Mouse (Mus musculus) stomach, postnatal 0 days (tissue): ENCODE results near the gene Utrn.

Source experiments
- CTCF ChIP-seq: IDR thresholded peaks from 2 replicates; pipeline ENCODE4 v1.5.1; 2016; ENCODE audit warnings: antibody characterized with exemption, low read depth, mild to moderate bottlenecking, moderate library complexity
- EP300 ChIP-seq: optimal IDR thresholded peaks from 2 replicates; pipeline ENCODE3; 2016; ENCODE audit warnings: antibody characterized with exemption

DNA sequence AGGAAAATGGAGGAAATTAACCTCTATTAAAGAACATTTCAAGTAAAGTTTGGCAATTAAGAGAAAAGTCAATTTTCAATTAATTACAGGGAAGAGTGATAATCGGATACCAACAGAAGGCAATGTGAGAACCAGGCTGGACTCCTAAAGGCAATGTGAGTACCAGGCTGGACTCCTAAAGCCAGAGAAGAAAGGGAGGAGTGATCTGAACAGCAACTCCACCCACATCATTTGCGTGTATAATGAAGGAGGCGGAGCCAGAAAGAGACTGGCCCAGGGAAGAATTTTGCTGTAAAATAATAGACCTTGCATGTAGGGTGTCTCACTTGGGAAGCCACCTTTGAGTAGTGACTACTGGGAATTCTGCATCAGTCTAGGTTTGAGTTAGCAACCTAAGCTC lies 334.4 kb downstream of the Utrn start:
- TF ChIP-seq CTCF (no peak), EP300 (no peak)
